Mouse (Mus musculus) kidney, embryonic 14.5 days (tissue): ENCODE measurements around the gene Stxbp4. TPM values are rescaled to one million over a fixed set of nuclear protein-coding genes. Genes with fewer than 3 reads are reported as not detected.

Source experiments
- ATAC-seq: fragments of 200-750 bp; cut with Nextera tagmentation; 2 replicates; pipeline ENCODE4 v1.8.0; 2017; ENCODE audit warnings: moderate number of reproducible peaks, mild to moderate bottlenecking, moderate TSS enrichment, moderate library complexity; ENCODE audit not compliant: low FRiP score, low TSS enrichment
- H3K27ac ChIP-seq: fragments of 300-500 bp; sonication (generic); 2 replicates; pipeline ENCODE4 v1.5.1; 2014; ENCODE audit warnings: low read depth, mild to moderate bottlenecking, low read length, moderate library complexity, mixed read lengths
- H3K27me3 ChIP-seq: fragments of 300-500 bp; sonication (generic); 2 replicates; pipeline ENCODE4 v1.6.1; 2014; ENCODE audit warnings: mild to moderate bottlenecking, low read length; ENCODE audit not compliant: control insufficient read depth, insufficient read depth
- H3K36me3 ChIP-seq: fragments of 300-500 bp; sonication (generic); 2 replicates; pipeline ENCODE4 v1.6.1; 2014; ENCODE audit warnings: low read length, mixed read lengths; ENCODE audit not compliant: control insufficient read depth, insufficient read depth
- H3K4me1 ChIP-seq: fragments of 300-500 bp; sonication (generic); 2 replicates; pipeline ENCODE4 v1.6.1; 2014; ENCODE audit warnings: low read length, mixed read lengths; ENCODE audit not compliant: control insufficient read depth, insufficient read depth
- H3K4me2 ChIP-seq: fragments of 300-500 bp; sonication (generic); replicated peaks from 2 replicates; pipeline ENCODE4 v1.6.1; 2014; ENCODE audit warnings: low read depth, mild to moderate bottlenecking, low read length
- H3K4me3 ChIP-seq: fragments of 300-500 bp; sonication (generic); 2 replicates; pipeline ENCODE4 v1.5.1; 2014; ENCODE audit warnings: mild to moderate bottlenecking, low read length
- H3K9ac ChIP-seq: fragments of 300-500 bp; sonication (generic); 2 replicates; pipeline ENCODE4 v1.6.1; 2014; ENCODE audit warnings: low read depth, mild to moderate bottlenecking, low read length, moderate library complexity
- H3K9me3 ChIP-seq: fragments of 300-500 bp; sonication (generic); 2 replicates; pipeline ENCODE4 v1.6.1; 2016; ENCODE audit warnings: low read length; ENCODE audit not compliant: control insufficient read depth
- WGBS: fragments of 180-500 bp; shearing (Covaris S2); extraction: QIAGEN DNeasy Blood & Tissue Kit; methylation state at CpG from one replicate; pipeline ENCODE4 v1.1.7; 2014; 5-methylcytosine and 5-hydroxymethylcytosine counted together
- polyA plus RNA-seq: library from polyadenylated mRNA; unstranded; fragments of >200 nt; fragmentation: Nextera tagmentation; extraction: Ambion mirVana; gene quantifications from 2 replicates; pipeline ENCODE4 v1.2.1, GENCODE M21; 2014

Stxbp4 gene
- 25.7 and 29.3 TPM in 2 replicates for polyA plus RNA-seq

GRCm38 (mm10) chr11:90637440-90638311, at the start of gene Stxbp4, which contains the start of gene Cox11:
Gene Stxbp4, minus strand, starts transcription at chr11:90638084.
Gene Cox11, plus strand, starts transcription at chr11:90638173.
- peak within 1 kb of the TSS; percentile 98 for H3K4me3 ChIP-seq
- under 1% methylated on average over 48 of the region's 48 CpGs for WGBS
- peak; percentile 96 for ATAC-seq

GRCm38 (mm10) chr11:90687040-90687439, 49.2 kb upstream of the Stxbp4 start:
- Histone ChIP-seq H3K27me3 (peaks cover 3% of the 10 kb centered on the region; the same call in 1 of the 2 replicates), H3K36me3 (peaks cover 7% of the 10 kb centered on the region; the same call in 1 of the 2 replicates), H3K27ac (no peak overlapping the region), H3K4me3 (peak overlapping the region; percentile 58), H3K9ac (peak overlapping the region; percentile 59), H3K4me1 (peaks cover 10% of the 10 kb centered on the region), H3K9me3 (no peaks in the 10 kb centered on the region), H3K4me2 (peak overlapping the region; percentile 80)
- WGBS = under 1% methylated on average over 17 of the region's 17 CpGs
- ATAC-seq = peak; percentile 28

More at GRCm38 (mm10) chr11:90637440-90638311, at the start of gene Stxbp4, which contains the start of gene Cox11:
- Histone ChIP-seq H3K27ac (peak within 1 kb of the TSS; percentile 91), H3K27me3 (no peaks in the 10 kb centered on the region), H3K4me2 (peak within 1 kb of the TSS; percentile 58), H3K9ac (peak within 1 kb of the TSS; percentile 96), H3K4me1 (peaks cover 13% of the 10 kb centered on the region; the same call in 1 of the 2 replicates), H3K36me3 (peaks cover 14% of the 10 kb centered on the region; the same call in 1 of the 2 replicates), H3K9me3 (no peaks in the 10 kb centered on the region)

GRCm38 (mm10) chr11:90686287-90687025, 48.6 kb upstream of the Stxbp4 start:
- peak overlapping the region; percentile 58 for H3K4me3 ChIP-seq
- peaks cover 10% of the 10 kb centered on the region for H3K4me1 ChIP-seq
- H3K9ac ChIP-seq = peak overlapping the region; percentile 59
- no peaks in the 10 kb centered on the region for H3K9me3 ChIP-seq
- ATAC-seq = no peak
- 72% methylated on average over 13 of the region's 13 CpGs for WGBS
- H3K27ac ChIP-seq = no peak overlapping the region
- H3K4me2 ChIP-seq = peak overlapping the region; percentile 80
- peaks cover 3% of the 10 kb centered on the region; the same call in 1 of the 2 replicates for H3K27me3 ChIP-seq
- H3K36me3 ChIP-seq = peaks cover 7% of the 10 kb centered on the region; the same call in 1 of the 2 replicates

- Histone ChIP-seq H3K4me2 (no peak overlapping the region), H3K27me3 (peaks cover 3% of the 10 kb centered on the region; the same call in 1 of the 2 replicates), H3K9me3 (no peaks in the 10 kb centered on the region), H3K9ac (no peak overlapping the region), H3K4me1 (peaks cover 10% of the 10 kb centered on the region), H3K27ac (no peak overlapping the region), H3K4me3 (no peak overlapping the region), H3K36me3 (peaks cover 7% of the 10 kb centered on the region; the same call in 1 of the 2 replicates)
- ATAC-seq = no peak
- 75% methylated on average over 6 of the region's 6 CpGs for WGBS
Measured at GRCm38 (mm10) chr11:90685196-90685595, 47.3 kb upstream of the Stxbp4 start.

GRCm38 (mm10) chr11:90684765-90685164, 46.9 kb upstream of the Stxbp4 start:
- H3K27ac ChIP-seq = no peak overlapping the region
- peaks cover 7% of the 10 kb centered on the region; the same call in 1 of the 2 replicates for H3K36me3 ChIP-seq
- no peak overlapping the region for H3K4me3 ChIP-seq
- ATAC-seq = no peak
- H3K9ac ChIP-seq = no peak overlapping the region
- H3K4me1 ChIP-seq = peaks cover 10% of the 10 kb centered on the region
- 41% methylated on average over 6 of the region's 6 CpGs for WGBS
- no peak overlapping the region for H3K4me2 ChIP-seq
- H3K27me3 ChIP-seq = peaks cover 3% of the 10 kb centered on the region; the same call in 1 of the 2 replicates
- H3K9me3 ChIP-seq = no peaks in the 10 kb centered on the region

- Histone ChIP-seq H3K27me3 (no peaks in the 10 kb centered on the region), H3K4me2 (no peak overlapping the region), H3K4me3 (no peak overlapping the region), H3K36me3 (peaks cover 7% of the 10 kb centered on the region; the same call in 1 of the 2 replicates), H3K9me3 (no peaks in the 10 kb centered on the region), H3K4me1 (no peaks in the 10 kb centered on the region), H3K27ac (no peak overlapping the region), H3K9ac (no peak overlapping the region)
- ATAC-seq = no peak
Measured at GRCm38 (mm10) chr11:90681171-90681570, 43.3 kb upstream of the Stxbp4 start.

- ATAC-seq = no peak
- Histone ChIP-seq H3K9ac (no peak overlapping the region), H3K27me3 (no peaks in the 10 kb centered on the region), H3K4me2 (no peak overlapping the region), H3K9me3 (no peaks in the 10 kb centered on the region), H3K4me3 (no peak overlapping the region), H3K27ac (no peak overlapping the region), H3K36me3 (peaks cover 8% of the 10 kb centered on the region; the same call in 1 of the 2 replicates), H3K4me1 (no peaks in the 10 kb centered on the region)
- WGBS = 91% methylated on average over 5 of the region's 5 CpGs
Measured at GRCm38 (mm10) chr11:90678582-90678981, 40.7 kb upstream of the Stxbp4 start.

GRCm38 (mm10) chr11:90677771-90678288, 39.9 kb upstream of the Stxbp4 start:
- Histone ChIP-seq H3K36me3 (peaks cover 6% of the 10 kb centered on the region; the same call in 1 of the 2 replicates), H3K27me3 (no peaks in the 10 kb centered on the region), H3K4me1 (no peaks in the 10 kb centered on the region), H3K27ac (no peak overlapping the region), H3K4me2 (no peak overlapping the region), H3K9me3 (no peaks in the 10 kb centered on the region), H3K4me3 (no peak overlapping the region), H3K9ac (no peak overlapping the region)
- WGBS = 86% methylated on average over 8 of the region's 8 CpGs
- ATAC-seq = no peak
